Mouse (Mus musculus) cerebellum, postnatal 10 days (tissue): ENCODE measurements around the gene Ust.

ENCODE experiments used
- DNase-seq, 2 experiments: peaks; one replicate each; pipeline ENCODE4 v3.0.0; 2021; ENCODE audit warnings: mixed read lengths in 2 of 2

Gene Ust

DNA sequence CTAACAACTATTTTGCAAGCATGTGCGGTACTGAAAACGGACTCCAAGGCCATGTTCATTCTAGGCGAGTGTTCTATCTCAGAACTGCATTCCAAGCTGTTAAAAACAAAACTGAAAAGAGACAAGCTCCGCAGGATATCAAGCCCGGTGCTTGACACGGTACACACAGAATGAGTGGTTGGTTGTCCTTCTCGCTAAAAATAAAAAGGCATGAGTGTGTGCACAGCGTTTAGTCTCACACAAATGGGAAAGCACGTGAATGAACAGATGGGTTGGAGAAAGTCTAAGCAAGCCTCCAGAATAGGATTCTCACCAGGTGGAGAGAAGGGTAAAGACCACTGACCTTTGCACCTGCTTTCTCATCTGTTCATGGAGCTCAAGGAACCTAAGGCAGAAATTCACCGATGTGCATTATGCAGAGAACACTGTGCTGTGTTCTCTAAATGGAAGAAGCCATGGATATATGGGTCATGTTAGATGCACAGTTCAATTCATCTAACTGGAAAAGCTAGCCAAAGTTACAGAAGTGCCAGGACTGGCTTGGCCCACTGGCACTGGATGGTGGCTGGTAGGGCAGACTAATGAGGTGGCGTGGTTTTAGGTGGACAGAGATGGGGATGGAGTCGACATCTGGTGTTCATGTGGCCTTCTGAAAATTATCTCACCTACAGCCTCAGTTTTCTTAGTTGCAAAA lies 90.8 kb downstream of the Ust start:
- peak in 1 of 2 experiments; percentile 46 for DNase-seq

DNA sequence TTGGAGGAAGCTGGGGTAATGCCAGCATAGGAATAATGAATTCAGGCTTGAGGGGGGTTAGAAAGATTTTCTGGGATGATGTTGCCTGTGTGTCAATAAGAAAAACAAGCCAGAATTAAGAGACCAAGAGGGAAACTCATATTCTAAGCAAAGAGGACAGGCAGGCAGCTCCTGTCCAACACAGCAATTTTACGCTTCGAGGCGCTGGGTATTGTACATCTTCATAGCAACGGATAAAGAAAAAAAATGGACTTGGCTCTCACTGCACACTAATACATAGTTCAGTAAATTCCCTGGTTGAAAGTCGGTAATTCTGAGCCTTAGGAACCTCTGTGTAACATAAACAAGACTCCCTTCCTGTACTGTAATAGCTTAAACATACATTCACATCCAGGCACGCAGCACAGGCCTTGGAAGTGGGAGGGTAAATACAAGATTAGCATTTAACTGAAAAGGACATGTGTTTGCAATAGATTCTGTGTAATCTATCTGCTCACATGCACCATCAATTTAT lies 99.1 kb downstream of the Ust start:
- peak; percentile 29 to 44 for DNase-seq

DNA sequence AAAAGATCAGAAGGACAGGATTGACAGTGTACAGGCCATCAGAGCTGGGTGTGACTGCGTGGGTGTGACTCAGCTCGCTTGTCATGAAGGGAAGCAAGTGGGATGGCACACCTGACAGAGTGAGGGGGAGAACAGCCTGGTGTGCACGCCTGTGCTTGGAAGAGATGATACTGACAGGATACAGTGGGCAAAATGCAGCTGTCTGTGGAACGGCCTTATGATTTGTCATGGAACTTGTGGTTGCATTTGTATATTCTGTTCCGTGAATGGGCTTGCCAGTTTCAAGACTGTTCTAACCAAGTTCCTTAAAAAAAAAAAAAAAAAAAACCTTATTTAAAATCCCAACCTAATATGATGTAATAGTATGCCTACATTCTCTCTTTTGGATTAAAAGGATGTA lies 103.2 kb downstream of the Ust start:
- DNase-seq, result no peak

GRCm38 (mm10) chr10:8415036-8415435 lies 103.6 kb downstream of the Ust start:
- DNase-seq, result no peak

GRCm38 (mm10) chr10:8405141-8405540 lies 113.5 kb downstream of the Ust start:
- no peak for DNase-seq

GRCm38 (mm10) chr10:8392226-8392625 lies 126.4 kb downstream of the Ust start:
- no peak for DNase-seq

DNA sequence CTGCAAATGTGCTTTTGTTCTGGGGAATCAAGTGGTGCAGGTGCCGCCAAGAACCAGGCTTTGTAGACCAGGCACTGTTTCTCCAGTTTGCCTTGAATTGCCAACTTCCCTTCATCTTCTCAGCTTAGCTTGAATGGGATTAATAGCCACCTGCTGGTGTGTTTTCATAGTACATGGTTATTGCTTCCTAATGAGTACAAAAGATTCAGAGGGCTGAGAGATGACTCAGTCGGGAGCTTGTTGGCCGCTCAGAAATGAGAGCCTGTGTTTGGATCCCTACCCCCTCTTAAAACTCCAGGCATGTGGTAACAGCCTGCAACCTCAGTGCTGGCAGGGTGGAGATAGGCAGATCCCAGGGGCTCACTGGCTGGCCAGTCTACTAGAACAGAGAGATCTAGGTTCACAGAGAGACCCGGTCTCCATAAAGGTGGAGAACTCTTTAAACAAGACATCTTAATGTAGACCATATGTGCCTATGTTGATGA lies 127.3 kb downstream of the Ust start:
- DNase-seq, result peak; percentile 56 to 64

GRCm38 (mm10) chr10:8388239-8388638 lies 130.4 kb downstream of the Ust start:
- DNase-seq, result no peak

DNA sequence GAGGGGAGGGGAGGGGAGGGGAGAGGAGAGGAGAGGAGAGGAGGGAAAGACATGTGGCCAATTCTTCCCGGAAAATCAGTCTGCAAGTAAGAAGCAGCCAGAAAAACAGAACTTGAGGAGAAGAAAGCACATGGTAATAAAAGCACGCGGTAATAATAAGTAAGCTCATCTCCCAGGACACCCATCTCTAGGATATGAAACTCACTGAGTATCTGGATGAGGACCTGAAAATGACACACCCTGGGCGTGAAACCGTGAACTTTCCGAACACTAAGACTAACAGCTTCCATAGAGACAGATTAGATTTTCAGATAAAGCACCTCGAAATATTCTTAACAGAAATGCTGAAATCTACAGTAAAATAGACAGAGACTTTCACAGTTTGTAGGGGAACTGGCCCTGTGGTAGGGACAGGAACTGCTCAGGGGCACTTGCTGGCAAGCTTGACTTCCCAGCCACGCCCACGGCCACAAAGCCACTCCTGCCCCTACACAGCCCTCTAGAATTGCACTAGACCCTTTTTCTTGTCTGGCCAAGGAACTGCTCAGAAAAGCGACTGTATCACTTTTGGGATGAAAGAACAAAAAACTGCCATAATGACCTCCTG lies 148.6 kb downstream of the Ust start:
- DNase-seq, result no peak

DNA sequence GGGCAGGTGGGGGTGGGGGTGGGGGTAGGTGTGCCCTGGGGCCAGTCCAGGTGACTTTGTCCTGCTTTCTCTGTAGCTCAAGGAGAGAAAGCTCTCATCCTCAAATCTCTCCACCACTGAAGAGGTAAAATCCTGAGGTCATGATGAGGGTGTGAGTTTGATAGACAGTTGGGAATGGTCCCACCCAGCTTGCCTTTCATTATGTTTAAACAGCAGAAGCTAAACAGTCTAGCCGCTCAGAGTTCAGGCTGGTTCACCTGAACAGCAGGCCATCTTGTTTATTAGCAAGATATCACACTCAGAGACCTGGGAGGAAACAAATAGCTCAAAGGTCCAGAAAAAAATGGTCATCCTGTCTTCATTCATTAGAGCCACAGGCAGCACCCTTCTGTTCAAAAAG lies 152.8 kb downstream of the Ust start:
- no peak for DNase-seq

- no peak for DNase-seq
These were observed 154.4 kb downstream of the Ust start for GRCm38 (mm10) chr10:8364182-8364581.

GRCm38 (mm10) chr10:8363281-8363680 lies 155.3 kb downstream of the Ust start:
- DNase-seq, result no peak

- DNase-seq, result no peak
These were observed 160.2 kb downstream of the Ust start for GRCm38 (mm10) chr10:8358286-8359045.

DNA sequence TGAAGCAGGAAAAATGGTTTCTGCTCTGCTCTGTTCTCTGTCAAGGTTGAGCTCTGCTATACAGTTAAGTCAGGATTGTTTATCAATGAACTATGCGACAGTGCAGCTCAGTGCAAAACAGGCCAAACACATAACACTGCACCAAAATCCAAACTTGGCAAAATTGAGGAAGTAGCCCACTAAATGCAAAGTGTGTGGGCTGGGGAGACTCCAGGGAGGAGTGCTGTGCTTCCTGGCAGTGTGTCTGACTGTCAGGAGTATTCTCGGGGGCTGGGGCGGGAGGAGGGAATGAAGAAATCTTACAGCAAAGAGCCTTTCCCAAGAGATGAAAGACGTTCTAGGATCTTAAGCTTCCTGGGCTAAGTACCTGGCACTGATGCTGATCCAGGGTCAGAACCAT lies 165.1 kb downstream of the Ust start:
- DNase-seq, result no peak

DNA sequence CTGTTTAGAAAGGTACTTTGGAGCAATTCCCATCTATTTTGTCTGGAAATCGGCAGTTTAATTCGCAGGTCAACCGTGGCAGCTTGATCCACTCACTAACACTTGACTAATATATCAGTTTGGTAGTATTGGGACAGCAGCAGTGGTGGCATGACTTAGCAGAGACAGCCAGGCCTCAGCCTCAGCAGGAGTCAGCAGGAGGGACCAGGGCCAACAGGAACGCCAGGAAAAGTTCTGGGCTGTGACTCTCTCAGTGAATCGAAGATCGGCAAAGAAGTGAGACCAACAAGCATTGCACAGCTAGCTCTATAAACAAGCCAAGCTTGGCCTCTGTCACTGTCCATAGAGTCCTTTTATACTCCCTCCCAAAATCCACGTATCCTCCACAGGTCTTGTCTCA lies 168.0 kb downstream of the Ust start:
- DNase-seq, result peak in 1 of 2 experiments; percentile 26

GRCm38 (mm10) chr10:8347497-8347896 lies 171.1 kb downstream of the Ust start:
- no peak for DNase-seq

DNA sequence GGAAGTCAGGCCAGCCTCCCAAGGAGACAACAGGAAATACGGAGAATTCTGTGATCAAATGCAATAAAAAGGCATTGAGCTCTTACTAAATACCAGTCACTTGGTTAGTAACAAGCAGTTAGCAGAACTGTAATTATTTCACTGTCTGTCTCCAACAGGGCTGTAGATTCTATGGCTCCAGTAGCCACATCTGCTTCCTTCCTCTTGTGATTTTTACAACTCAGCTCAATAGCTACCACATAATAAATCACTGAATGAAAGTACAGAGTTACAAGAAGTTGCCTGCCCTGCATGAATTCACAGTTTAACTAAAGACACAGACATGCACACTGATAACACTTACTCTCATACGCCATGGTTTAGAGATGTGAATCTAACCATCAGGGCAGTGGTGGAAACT lies 176.1 kb downstream of the Ust start:
- DNase-seq, result no peak

DNA sequence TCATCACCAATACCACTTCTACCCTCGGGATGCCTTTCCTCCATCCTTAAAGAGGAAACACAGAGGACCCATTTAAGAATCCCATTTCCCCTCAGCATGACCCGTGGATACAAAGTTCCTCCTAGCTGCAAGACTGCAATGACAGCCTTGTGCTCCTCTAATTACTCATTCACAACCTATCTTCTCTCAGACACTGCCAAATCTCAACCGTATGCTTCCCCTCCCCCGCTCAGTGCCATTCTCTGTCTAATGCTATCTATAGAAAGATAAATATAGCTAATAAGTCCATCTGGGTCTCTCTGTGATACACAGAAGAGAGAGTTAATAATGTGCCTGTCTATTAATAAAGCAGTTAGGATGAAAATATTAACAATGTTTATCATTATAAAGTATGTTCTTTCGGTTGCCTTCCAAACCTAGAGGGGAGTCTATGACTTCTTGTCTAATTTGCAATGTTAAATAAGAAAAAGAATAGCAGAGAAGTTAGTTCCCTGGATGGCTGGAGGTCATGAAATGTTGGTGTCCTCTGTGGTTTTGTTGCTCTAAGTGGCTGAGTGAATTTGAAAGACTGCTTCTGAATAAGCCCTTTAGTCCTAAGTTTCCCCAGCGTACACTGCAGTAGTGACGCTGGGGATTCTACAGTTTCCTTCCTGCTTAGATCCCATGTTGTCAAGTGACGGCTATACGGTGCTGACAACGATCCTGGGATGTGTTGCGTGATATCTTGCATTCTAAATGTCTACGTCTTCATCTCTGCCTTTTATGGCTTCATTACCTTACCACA lies 178.8 kb downstream of the Ust start:
- peak; percentile 57 to 70 for DNase-seq

- DNase-seq, result peak; percentile 39 to 50
These were observed 182.0 kb downstream of the Ust start for GRCm38 (mm10) chr10:8336601-8337000.

DNA sequence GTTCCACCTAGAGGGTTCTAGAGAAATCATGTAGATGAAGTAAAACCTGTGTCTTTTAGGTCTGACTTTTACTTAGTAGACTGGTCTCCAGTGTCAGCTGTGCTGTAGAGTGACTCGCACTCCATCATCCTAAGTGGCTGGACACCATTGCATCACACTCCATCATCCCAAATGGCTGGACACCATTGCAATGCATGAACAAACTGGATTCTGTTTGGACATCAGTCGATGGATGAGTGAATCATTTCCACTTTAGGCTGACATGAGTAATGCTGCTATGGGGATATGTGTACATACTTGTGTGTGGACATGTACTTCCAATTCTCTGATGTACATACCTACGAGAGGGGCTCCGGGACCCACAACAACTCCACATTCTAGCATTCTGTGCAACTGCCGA lies 187.7 kb downstream of the Ust start:
- no peak for DNase-seq

DNA sequence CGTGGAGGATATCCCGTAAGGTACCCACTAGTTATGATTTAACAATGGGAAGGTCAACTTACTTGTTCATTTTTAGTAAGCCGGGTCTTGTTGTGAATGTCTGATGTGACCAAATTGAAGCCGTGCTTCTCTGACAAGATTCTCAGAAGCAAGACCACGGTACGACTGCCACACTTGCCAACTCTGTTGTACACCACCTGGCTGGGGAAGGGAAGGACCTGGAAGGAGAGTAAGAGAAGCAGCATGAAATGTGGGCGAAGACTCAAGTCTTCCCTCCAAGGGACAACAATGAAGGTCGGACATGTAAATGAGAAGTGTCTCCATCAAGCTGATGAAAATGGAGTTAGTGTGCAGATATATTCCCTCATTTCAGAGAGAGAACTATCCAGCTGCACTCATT lies 188.6 kb downstream of the Ust start:
- DNase-seq, result peak; percentile 67 to 76

- peak; percentile 88 to 93 for DNase-seq
These were observed 195.3 kb downstream of the Ust start for GRCm38 (mm10) chr10:8323304-8323765.

- no peak for DNase-seq
These were observed 197.9 kb downstream of the Ust start for GRCm38 (mm10) chr10:8320771-8321170.
